Mouse (Mus musculus) ovary, postnatal 36 days (tissue): Measurements from ENCODE around the gene Olfr695.
"Not testable (repeated sequence)": the region's sequence is repeated elsewhere in the genome, so short reads cannot be mapped to it uniquely, and the experiment has no call there.

ENCODE experiments used
- DNase-seq: peaks from one replicate; pipeline ENCODE4 v3.0.0; 2022; ENCODE audit warnings: low spot score, mixed read lengths

The Olfr695 gene

GRCm38 (mm10) chr7:106716296-106716695 lies at the start of gene Olfr695:
Gene Olfr695 (minus strand): TSS chr7:106716396.
- DNase-seq: no peak

DNA sequence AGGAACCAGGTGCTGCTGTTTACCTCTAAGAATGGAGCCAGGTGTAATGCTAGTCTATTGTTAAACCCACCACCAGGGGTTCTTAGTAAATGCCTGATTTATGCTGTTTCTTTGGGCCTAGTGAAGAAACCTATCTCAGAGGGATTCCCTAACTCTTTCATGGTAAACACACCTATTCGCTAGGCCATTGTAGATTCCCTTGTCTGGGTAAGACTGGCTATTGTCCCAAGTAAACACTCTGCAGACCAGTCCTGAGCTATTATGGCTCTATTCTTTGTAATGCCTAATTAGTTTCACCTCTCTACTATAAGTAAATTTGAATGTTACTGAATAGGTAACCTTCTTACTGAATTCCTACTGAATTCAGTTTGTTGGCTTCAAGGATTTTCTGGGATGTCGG lies 44.8 kb upstream of the Olfr695 start:
- not testable (repeated sequence) for DNase-seq

DNA sequence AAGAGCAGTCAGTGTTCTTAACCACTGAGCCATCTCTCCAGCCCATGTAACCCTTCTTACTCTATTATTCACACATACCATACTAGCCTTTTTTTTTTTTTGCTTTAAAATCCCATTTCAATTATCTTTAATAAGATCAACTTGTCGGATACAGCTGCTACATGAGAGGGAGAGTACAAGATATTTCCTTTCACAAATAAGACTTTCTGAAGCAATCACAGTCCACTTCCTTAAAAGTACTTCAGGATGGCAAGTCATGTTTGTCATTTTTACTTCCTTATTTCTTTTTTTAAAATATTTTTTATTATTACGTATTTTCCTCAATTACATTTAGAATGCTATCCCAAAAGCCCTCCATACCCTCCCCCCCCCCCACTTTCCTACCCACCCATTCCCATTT lies 42.6 kb upstream of the Olfr695 start:
- DNase-seq: no peak

DNA sequence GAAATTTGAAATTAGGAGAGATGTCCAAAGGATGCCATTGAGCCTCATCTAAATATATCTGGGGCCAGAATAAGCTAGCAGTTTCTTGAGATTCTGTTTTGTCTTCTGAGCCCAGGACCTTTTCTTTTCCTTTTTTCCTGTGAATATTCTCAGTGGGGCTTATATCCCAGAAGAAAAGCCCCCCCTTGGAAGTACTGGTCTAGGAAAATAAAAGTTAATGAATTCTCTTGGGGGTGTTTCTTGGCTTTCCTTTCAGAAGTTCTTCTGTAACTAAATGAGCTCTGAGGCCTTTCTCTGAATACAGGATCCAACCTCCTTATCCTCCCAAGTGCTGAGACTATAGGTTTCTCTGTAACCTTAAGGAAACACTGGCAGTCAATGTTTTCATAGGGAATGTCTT lies 39.1 kb upstream of the Olfr695 start, which contains the start of gene Olfr698:
Gene Olfr698, minus strand, starts transcription at position 101 of the 400 bp plus-strand sequence.
- DNase-seq: no peak

DNA sequence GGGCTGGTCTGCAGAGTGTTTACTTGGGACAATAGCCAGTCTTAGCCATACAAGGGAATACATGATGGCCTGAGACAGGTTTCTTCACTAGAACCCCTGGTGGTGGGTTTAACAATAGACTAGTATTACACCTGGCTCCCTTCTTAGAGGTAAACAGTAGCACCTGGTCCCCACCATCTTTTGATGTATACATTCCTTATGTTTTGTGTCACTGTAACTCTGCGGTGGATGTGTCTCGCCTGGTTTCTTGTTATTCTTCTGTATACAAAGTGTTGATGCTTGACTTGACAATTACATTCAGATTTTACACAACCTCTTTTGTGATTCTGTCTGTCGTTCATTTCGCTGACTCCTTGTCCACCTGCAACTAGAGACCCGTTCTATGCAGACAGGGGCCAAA lies 29.6 kb upstream of the Olfr695 start:
- DNase-seq: no peak

DNA sequence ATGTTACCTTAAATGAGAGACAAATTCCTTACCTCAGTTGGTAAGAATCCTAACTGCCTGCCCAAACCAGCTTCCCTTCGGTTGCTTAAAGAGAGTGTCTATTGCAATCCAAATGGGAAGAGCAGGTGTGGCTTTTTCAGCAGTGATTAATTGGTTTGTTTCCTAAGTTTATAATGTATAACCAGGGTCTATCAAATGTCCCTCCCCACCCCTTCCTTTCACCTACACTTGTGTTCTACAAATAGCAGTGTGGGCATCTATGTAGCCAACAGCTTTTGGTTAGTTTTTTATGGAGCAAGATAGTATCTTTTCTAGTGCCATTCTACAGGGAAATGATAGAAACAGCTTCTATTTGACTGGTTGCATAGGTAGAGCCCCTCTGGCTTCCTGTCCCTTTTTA lies 26.1 kb upstream of the Olfr695 start, which contains the start of gene Olfr697:
Gene Olfr697, minus strand, starts transcription at position 101 of the 400 bp plus-strand sequence.
- DNase-seq: no peak

DNA sequence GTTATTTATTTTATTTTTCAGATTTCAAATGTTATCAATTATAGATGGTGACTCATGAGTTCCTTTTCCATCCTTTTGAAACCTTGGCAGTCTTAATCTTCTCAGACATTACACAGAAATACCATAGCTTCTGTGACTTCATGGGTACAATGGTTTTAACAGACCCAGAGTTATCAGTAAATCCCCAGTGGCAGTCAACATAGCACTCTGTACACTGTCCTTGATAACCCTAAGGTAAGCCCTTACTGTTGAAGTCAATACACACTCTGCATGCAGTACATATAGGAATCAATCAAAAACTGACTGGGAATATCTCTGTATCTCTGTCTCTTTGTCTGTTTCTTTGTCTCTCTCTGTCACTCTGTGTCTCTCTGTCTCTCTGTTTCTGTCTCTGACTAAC lies 20.8 kb upstream of the Olfr695 start:
- DNase-seq: no peak

DNA sequence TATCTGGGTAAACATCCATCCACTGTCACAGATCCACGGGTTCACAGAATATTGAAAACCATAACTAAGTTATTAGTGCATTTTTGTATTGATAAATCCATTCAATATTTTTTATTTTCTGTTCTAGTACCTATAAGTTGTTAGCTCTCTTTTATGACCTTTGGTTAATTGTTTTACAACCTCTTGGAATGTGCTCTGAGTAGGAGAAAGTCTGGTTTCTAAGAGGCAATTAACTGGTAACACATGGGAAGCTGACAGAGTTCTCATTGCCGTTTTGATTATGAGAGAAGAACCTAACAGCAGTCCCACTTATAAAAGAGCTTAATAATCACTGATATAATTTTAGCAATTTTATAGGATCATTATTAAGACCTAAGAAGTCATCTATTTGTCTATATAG lies 17.5 kb upstream of the Olfr695 start:
- no peak for DNase-seq

DNA sequence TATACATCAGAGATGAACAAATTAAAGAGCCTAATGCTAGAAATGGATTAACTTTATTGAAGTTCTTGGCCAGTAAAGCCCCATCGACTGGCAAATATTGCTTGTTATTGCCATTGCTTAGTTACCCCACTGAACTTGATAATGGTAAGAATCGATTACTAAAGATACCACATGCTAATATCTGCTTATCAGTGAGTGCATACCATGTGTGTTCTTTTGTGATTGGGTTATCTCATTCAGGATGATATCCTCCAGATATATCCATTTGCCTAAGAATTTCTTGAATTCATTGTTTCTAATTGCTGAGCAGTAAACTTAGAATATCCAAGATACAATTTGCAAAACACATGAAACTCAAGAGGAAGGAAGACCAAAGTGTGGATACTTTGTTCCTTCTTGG lies 9.5 kb upstream of the Olfr695 start:
- not testable (repeated sequence) for DNase-seq

DNA sequence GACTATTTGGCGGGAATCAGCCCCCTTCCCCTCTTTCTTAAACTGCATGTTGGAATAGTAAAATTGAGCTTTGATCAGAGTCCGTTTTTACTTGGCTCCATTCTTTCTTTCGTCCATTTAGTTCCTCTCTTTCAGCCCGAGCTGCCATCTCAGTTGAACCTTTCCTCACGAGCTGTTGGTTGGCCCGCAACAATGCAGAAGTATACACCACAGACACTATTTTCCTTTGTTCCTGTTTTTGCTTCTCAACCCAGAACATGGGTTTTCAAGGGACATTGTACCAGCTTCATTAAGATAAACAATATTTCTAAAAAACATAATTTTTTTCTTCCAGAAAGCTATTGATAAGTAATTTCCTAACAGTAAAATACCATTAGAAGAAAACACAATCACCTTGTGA lies 4.7 kb downstream of the Olfr695 start:
- no peak for DNase-seq

- DNase-seq: not testable (repeated sequence)
These were observed 8.5 kb downstream of the Olfr695 start for GRCm38 (mm10) chr7:106707705-106708104.

DNA sequence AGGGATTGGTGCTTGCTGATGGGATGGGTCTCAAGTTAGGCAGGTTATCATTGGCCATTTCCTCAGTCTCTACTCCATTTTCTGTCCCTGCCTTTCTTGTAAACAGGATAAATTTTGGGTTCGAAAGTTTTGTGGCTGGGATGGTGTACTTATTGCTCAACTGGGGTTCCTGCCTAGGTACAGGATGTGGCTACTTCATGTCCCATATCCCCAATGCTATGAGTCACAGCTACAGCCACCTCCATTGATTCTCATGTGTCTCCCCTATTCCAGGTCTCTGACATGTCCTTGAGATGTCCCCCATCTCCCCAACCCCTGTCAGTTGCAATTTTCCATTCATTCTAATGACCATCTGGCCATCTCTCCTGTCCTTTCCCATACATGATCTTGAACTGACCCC lies 19.3 kb downstream of the Olfr695 start:
- no peak for DNase-seq

DNA sequence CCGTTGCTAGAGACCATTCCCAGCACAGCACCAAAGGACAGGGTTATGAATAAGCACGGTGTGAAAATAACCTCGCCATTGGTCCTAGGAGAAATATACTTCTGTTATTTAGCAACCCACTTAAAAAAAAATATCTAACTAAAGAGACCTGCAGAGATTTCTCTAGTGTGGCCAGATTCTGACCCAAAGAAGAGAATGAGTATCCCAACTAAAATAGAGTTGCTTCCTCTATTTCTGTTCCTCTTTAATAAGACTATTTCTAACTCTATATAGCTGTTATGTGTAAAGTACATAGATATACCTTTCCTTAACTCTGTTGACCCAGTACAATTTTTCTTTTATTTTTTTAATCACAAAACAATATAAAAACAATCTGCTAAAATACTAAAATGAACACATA lies 23.2 kb downstream of the Olfr695 start:
- DNase-seq: no peak

DNA sequence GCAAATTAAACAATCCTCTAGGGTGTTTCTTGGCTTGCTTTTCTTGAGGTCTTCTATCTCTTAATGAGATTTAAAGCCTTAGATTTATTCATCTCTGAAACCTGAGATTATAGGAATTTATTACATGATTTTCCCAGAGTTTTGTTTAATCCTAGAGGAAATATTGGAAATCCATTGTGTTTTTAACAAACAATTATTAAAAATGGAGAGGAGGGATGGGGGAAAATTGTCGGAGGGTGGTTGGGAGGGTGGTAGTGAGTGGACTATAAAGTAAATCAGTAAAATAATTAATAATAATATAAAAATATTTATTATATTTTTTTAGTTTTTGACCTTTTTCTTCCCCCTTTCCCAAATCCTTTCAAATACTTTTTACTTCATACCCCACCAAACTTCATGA lies 24.5 kb downstream of the Olfr695 start, which contains the start of gene Olfr694:
Gene Olfr694, minus strand, starts transcription at position 101 of the 400 bp plus-strand sequence.
- DNase-seq: no peak

- no peak for DNase-seq
These were observed 30.8 kb downstream of the Olfr695 start for GRCm38 (mm10) chr7:106685382-106685781.

DNA sequence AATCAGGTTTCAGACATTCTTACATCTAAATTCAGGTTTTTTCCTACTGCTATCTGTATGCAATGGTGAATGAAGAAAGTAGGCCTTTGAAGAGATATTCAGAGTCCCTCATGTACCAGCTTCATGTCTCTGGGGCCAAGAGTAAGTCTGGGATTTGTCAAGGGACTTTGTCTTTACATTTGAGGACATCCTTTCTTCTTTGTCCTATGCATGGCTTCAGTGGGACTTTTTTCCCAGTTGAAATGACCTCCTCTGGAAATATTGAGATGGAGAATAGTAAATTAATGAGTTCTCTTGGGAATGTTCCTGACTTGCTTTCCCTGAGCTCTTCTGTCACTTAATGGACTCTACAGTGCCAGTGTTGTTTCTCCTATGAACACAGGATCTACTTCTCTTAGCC lies 35.7 kb downstream of the Olfr695 start, which contains the start of gene Olfr693:
Gene Olfr693, minus strand, starts transcription at position 101 of the 400 bp plus-strand sequence.
- DNase-seq: no peak
